Mouse (Mus musculus) heart, embryonic 15.5 days (tissue): ENCODE results near the gene Mum1l1. TPM values are rescaled to one million over a fixed set of nuclear protein-coding genes. Genes with fewer than 3 reads are reported as not detected.
"Not testable (repeated sequence)": the region's sequence is repeated elsewhere in the genome, so short reads cannot be mapped to it uniquely, and the experiment has no call there.

ENCODE experiments used
- ATAC-seq: fragments of 200-750 bp; cut with Nextera tagmentation; replicated peaks from 2 replicates; pipeline ENCODE4 v1.8.0; 2017; ENCODE audit warnings: low read depth, moderate TSS enrichment; ENCODE audit not compliant: insufficient number of reproducible peaks, insufficient read depth, low FRiP score
- H3K27ac ChIP-seq: fragments of 300-500 bp; sonication (generic); 2 replicates; pipeline ENCODE4 v1.5.1; 2015; ENCODE audit warnings: mild to moderate bottlenecking, inconsistent platforms
- H3K27me3 ChIP-seq: fragments of 300-500 bp; sonication (generic); 2 replicates; pipeline ENCODE4 v1.6.1; 2015; ENCODE audit warnings: inconsistent platforms
- H3K36me3 ChIP-seq: fragments of 300-500 bp; sonication (generic); 2 replicates; pipeline ENCODE4 v1.6.1; 2015; ENCODE audit warnings: mild to moderate bottlenecking, inconsistent platforms
- H3K4me1 ChIP-seq: fragments of 300-500 bp; sonication (generic); replicated peaks from 2 replicates; pipeline ENCODE4 v1.6.1; 2015; ENCODE audit warnings: inconsistent platforms
- H3K4me2 ChIP-seq: fragments of 300-500 bp; sonication (generic); 2 replicates; pipeline ENCODE4 v1.6.1; 2015; ENCODE audit warnings: inconsistent platforms, mild to moderate bottlenecking, moderate library complexity
- H3K4me3 ChIP-seq: fragments of 300-500 bp; sonication (generic); 2 replicates; pipeline ENCODE4 v1.5.1; 2015; ENCODE audit warnings: mild to moderate bottlenecking, inconsistent platforms
- H3K9ac ChIP-seq: fragments of 300-500 bp; sonication (generic); 2 replicates; pipeline ENCODE4 v1.6.1; 2015; ENCODE audit warnings: mild to moderate bottlenecking, inconsistent platforms
- H3K9me3 ChIP-seq: fragments of 300-500 bp; sonication (generic); replicated peaks from 2 replicates; pipeline ENCODE4 v1.6.1; 2016; ENCODE audit warnings: inconsistent platforms
- WGBS: fragments of 180-500 bp; shearing (Covaris S2); methylation state at CpG from one replicate; pipeline ENCODE4 v1.1.7; 2015; ENCODE audit warnings: mixed read lengths; 5-methylcytosine and 5-hydroxymethylcytosine counted together
- polyA plus RNA-seq: library from polyadenylated mRNA; unstranded; fragments of >200 nt; fragmentation: Nextera tagmentation; extraction: Ambion mirVana; gene quantifications from 2 replicates; pipeline ENCODE4 v1.2.1, GENCODE M21; 2015

The Mum1l1 gene
- polyA plus RNA-seq, result 29.4 and 32.7 TPM in 2 replicates

GRCm38 (mm10) chrX:139209829-139210225, at the start of gene Mum1l1:
Mum1l1 (plus strand) TSS chrX:139210042.
- H3K27me3 ChIP-seq, result no peaks in the 10 kb centered on the region
- no peaks in the 10 kb centered on the region for H3K9me3 ChIP-seq
- no peaks in the 10 kb centered on the region for H3K4me1 ChIP-seq
- peak within 1 kb of the TSS; percentile 57 for H3K4me3 ChIP-seq
- peak within 1 kb of the TSS; percentile 61 for H3K4me2 ChIP-seq
- peak; percentile 80 for ATAC-seq
- H3K9ac ChIP-seq, result peak within 1 kb of the TSS; percentile 55
- peak within 1 kb of the TSS; percentile 54 for H3K27ac ChIP-seq
- H3K36me3 ChIP-seq, result no peaks in the 10 kb centered on the region
- WGBS, result 14% methylated on average over 31 of the region's 31 CpGs

- Histone ChIP-seq H3K9me3 (no peaks in the 10 kb centered on the region), H3K9ac (no peak within 1 kb of the TSS), H3K27me3 (no peaks in the 10 kb centered on the region), H3K27ac (no peak within 1 kb of the TSS), H3K36me3 (no peaks in the 10 kb centered on the region), H3K4me1 (no peaks in the 10 kb centered on the region), H3K4me3 (no peak within 1 kb of the TSS), H3K4me2 (no peak within 1 kb of the TSS)
- ATAC-seq, result no peak
- 78% methylated on average over 8 of the region's 8 CpGs for WGBS
Observed at GRCm38 (mm10) chrX:139178928-139179327, 30.9 kb upstream of the Mum1l1 start, which contains the start of gene 4933428M09Rik. 4933428M09Rik (plus strand) TSS chrX:139179228.

GRCm38 (mm10) chrX:139191506-139191905, 18.3 kb upstream of the Mum1l1 start:
- not testable (repeated sequence) for H3K9ac ChIP-seq, H3K4me2 ChIP-seq, H3K4me1 ChIP-seq, ATAC-seq, H3K9me3 ChIP-seq, H3K36me3 ChIP-seq, H3K27me3 ChIP-seq, H3K4me3 ChIP-seq, H3K27ac ChIP-seq
- WGBS, result 89% methylated on average over 3 of the region's 3 CpGs

GRCm38 (mm10) chrX:139194572-139195279, 15.1 kb upstream of the Mum1l1 start:
- H3K4me2 ChIP-seq, result no peak overlapping the region
- no peak overlapping the region for H3K27ac ChIP-seq
- no peaks in the 10 kb centered on the region for H3K27me3 ChIP-seq
- no peaks in the 10 kb centered on the region for H3K36me3 ChIP-seq
- H3K4me1 ChIP-seq, result no peaks in the 10 kb centered on the region
- H3K4me3 ChIP-seq, result no peak overlapping the region
- no peak overlapping the region for H3K9ac ChIP-seq
- ATAC-seq, result no peak
- 31% methylated on average over 1 of the region's 1 CpGs for WGBS
- H3K9me3 ChIP-seq, result no peaks in the 10 kb centered on the region

- 79% methylated on average over 4 of the region's 4 CpGs for WGBS
- not testable (repeated sequence) for H3K36me3 ChIP-seq, H3K4me1 ChIP-seq, H3K9me3 ChIP-seq, H3K9ac ChIP-seq, H3K27ac ChIP-seq, H3K27me3 ChIP-seq, ATAC-seq
- Histone ChIP-seq H3K4me3 (peak overlapping the region; percentile 57; the same call in 1 of the 2 replicates), H3K4me2 (peak overlapping the region; percentile 61)
Observed at GRCm38 (mm10) chrX:139209191-139209828, 532 bp upstream of the Mum1l1 start.

- Histone ChIP-seq H3K36me3 (no peaks in the 10 kb centered on the region), H3K27me3 (no peaks in the 10 kb centered on the region), H3K4me1 (no peaks in the 10 kb centered on the region), H3K9ac (no peak overlapping the region), H3K4me3 (no peak overlapping the region), H3K4me2 (no peak overlapping the region), H3K27ac (no peak overlapping the region), H3K9me3 (no peaks in the 10 kb centered on the region)
- WGBS, result 54% methylated on average over 4 of the region's 4 CpGs
- ATAC-seq, result no peak
Observed at GRCm38 (mm10) chrX:139214765-139215164, 4.9 kb downstream of the Mum1l1 start.

GRCm38 (mm10) chrX:139216409-139216808, 6.6 kb downstream of the Mum1l1 start:
- H3K9ac ChIP-seq, result no peak overlapping the region
- WGBS, result 66% methylated on average over 5 of the region's 5 CpGs
- peak overlapping the region; percentile 54; the same call in 1 of the 2 replicates for H3K4me2 ChIP-seq
- H3K4me3 ChIP-seq, result peak overlapping the region; percentile 51; the same call in 1 of the 2 replicates
- no peaks in the 10 kb centered on the region; the same call in 1 of the 2 replicates for H3K4me1 ChIP-seq
- H3K36me3 ChIP-seq, result no peaks in the 10 kb centered on the region
- ATAC-seq, result no peak
- no peaks in the 10 kb centered on the region for H3K27me3 ChIP-seq
- no peak overlapping the region for H3K27ac ChIP-seq
- no peaks in the 10 kb centered on the region for H3K9me3 ChIP-seq

GRCm38 (mm10) chrX:139216991-139217593, 7.2 kb downstream of the Mum1l1 start:
- WGBS, result 10% methylated on average over 22 of the region's 22 CpGs
- ATAC-seq, result peak; percentile 75

GRCm38 (mm10) chrX:139217776-139218175, 7.9 kb downstream of the Mum1l1 start:
- Histone ChIP-seq H3K4me3 (peak overlapping the region; percentile 51), H3K9me3 (no peaks in the 10 kb centered on the region), H3K4me1 (peaks cover 4% of the 10 kb centered on the region; the same call in 1 of the 2 replicates), H3K9ac (0 out of 2 replicates have a peak overlapping the region, but pooled peaks have one; percentile 44), H3K27ac (peak overlapping the region; percentile 45), H3K27me3 (no peaks in the 10 kb centered on the region), H3K36me3 (no peaks in the 10 kb centered on the region), H3K4me2 (peak overlapping the region; percentile 54)
- whole genome bisulfite sequencing, result 36% methylated on average over 10 of the region's 10 CpGs
- no peak for ATAC-seq

More at GRCm38 (mm10) chrX:139216991-139217593, 7.2 kb downstream of the Mum1l1 start:
- Histone ChIP-seq H3K4me3 (peak overlapping the region; percentile 51), H3K27me3 (no peaks in the 10 kb centered on the region), H3K4me2 (peak overlapping the region; percentile 54), H3K4me1 (peaks cover 4% of the 10 kb centered on the region; the same call in 1 of the 2 replicates), H3K36me3 (no peaks in the 10 kb centered on the region), H3K9ac (peak overlapping the region; percentile 44), H3K27ac (peak overlapping the region; percentile 45), H3K9me3 (no peaks in the 10 kb centered on the region)

- H3K4me2 ChIP-seq, result no peak overlapping the region
- no peaks in the 10 kb centered on the region for H3K9me3 ChIP-seq
- no peaks in the 10 kb centered on the region for H3K27me3 ChIP-seq
- no peak for ATAC-seq
- 23% methylated on average over 2 of the region's 2 CpGs for WGBS
- H3K36me3 ChIP-seq, result no peaks in the 10 kb centered on the region
- peaks cover 4% of the 10 kb centered on the region; the same call in 1 of the 2 replicates for H3K4me1 ChIP-seq
- H3K9ac ChIP-seq, result no peak overlapping the region
- no peak overlapping the region for H3K4me3 ChIP-seq
- H3K27ac ChIP-seq, result no peak overlapping the region
Observed at GRCm38 (mm10) chrX:139219017-139219416, 9.2 kb downstream of the Mum1l1 start.

- WGBS, result 22% methylated on average over 4 of the region's 4 CpGs
- Histone ChIP-seq H3K9ac (no peak overlapping the region), H3K27ac (peak overlapping the region; percentile 24; the same call in 1 of the 2 replicates), H3K36me3 (no peaks in the 10 kb centered on the region), H3K9me3 (no peaks in the 10 kb centered on the region), H3K27me3 (no peaks in the 10 kb centered on the region), H3K4me1 (peaks cover 4% of the 10 kb centered on the region; the same call in 1 of the 2 replicates), H3K4me3 (no peak overlapping the region), H3K4me2 (no peak overlapping the region)
- no peak for ATAC-seq
Observed at GRCm38 (mm10) chrX:139220830-139221229, 11.0 kb downstream of the Mum1l1 start.
